In the genomic region with DNA sequence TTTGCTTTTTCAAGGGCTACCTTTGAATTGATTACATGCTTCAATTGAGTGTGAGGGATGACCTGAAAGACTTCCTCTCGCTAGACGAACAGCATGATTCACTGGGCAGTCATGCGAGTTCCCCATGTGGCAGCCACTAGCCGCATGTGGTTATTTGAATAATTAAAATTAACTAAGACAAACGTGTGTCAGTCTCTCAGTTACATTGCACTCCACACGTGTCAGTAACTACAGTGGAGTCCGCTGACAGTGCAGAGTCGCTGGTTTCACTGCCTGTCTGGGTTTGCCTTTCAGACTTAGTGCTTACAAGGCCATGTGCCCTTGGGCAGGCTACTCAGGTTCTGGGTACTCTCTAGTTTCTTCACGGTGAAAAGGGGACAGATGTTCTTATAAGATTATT, we compare ENCODE assay signal across 11 mouse cellular contexts. TPM values are rescaled to one million over a fixed set of nuclear protein-coding genes. Genes with fewer than 3 reads are reported as not detected.
DNase-seq lines count a peak whose midpoint lies in the region; ATAC-seq and TF ChIP-seq lines count a peak whose summit lies in the region.
"Had no signal": no experiment of that assay in that cellular context is flagged by ENCODE, and none has a peak within 500 bp of the region (broad histone marks: within the 10 kb centered on the region; RNA-seq: fewer than 3 reads in every experiment).

No protein-coding gene starts in this region.

- TF ChIP-seq RAD21 in MEL (IDR thresholded peaks at IDR 0.05; ENCODE audit: low read depth, low read length): no peak

- no peak overlapping the region for H3K9ac ChIP-seq in forebrain, embryonic 14.5 days (ENCODE audit: low read length)
- no peak overlapping the region for H3K9ac ChIP-seq in forebrain, embryonic 12.5 days
- H3K9ac ChIP-seq in midbrain, embryonic 12.5 days (replicated peaks): no peak overlapping the region
- no peak overlapping the region for H3K9ac ChIP-seq in MEL (ENCODE audit: control insufficient read depth, low read depth, low read length, poor library complexity, severe bottlenecking)
- H3K9ac ChIP-seq: limb, embryonic 13.5 days had no signal

- 43% methylated on average over 9 of the region's 9 CpGs for WGBS in forebrain, embryonic 14.5 days
- 53% methylated on average over 9 of the region's 9 CpGs for WGBS in forebrain, embryonic 12.5 days
- 55% methylated on average over 9 of the region's 9 CpGs for WGBS in midbrain, embryonic 12.5 days
- WGBS in midbrain, embryonic 10.5 days: 66% methylated on average over 9 of the region's 9 CpGs

- no peak overlapping the region for H3K27ac ChIP-seq in forebrain, embryonic 14.5 days (ENCODE audit: low read depth, low read length)
- no peak overlapping the region for H3K27ac ChIP-seq in forebrain, embryonic 12.5 days
- H3K27ac ChIP-seq in midbrain, embryonic 12.5 days (replicated peaks): no peak overlapping the region
- no peak overlapping the region for H3K27ac ChIP-seq in midbrain, embryonic 10.5 days (replicated peaks)
- no peak overlapping the region for H3K27ac ChIP-seq in MEL (ENCODE audit: control insufficient read depth, low read depth, low read length)
- H3K27ac ChIP-seq: gastrocnemius, adult 2 months; limb, embryonic 13.5 days had no signal

- H3K36me3 ChIP-seq in forebrain, embryonic 14.5 days (ENCODE audit: control insufficient read depth, insufficient read depth, low read length): no peaks in the 10 kb centered on the region
- no peaks in the 10 kb centered on the region for H3K36me3 ChIP-seq in forebrain, embryonic 12.5 days (replicated peaks)
- peaks cover 11% of the 10 kb centered on the region; the same call in 1 of the 2 replicates for H3K36me3 ChIP-seq in midbrain, embryonic 12.5 days
- H3K36me3 ChIP-seq in midbrain, embryonic 10.5 days: peaks cover 20% of the 10 kb centered on the region
- peaks cover 0 to 5% of the 10 kb centered on the region in 2 experiments; a peak in 2 of 4 replicates for H3K36me3 ChIP-seq in MEL (ENCODE audit: control insufficient read depth in 1 of 2, insufficient read depth in 2 of 2, low read length in 2 of 2)

- no peak overlapping the region for H3K4me2 ChIP-seq in forebrain, embryonic 14.5 days (ENCODE audit: low read length)
- H3K4me2 ChIP-seq in forebrain, embryonic 12.5 days: no peak overlapping the region
- no peak overlapping the region for H3K4me2 ChIP-seq in midbrain, embryonic 12.5 days (replicated peaks)
- H3K4me2 ChIP-seq: limb, embryonic 13.5 days had no signal

- H3K4me1 ChIP-seq in forebrain, embryonic 14.5 days (ENCODE audit: control insufficient read depth, insufficient read depth, low read length): no peaks in the 10 kb centered on the region
- peaks cover 14% of the 10 kb centered on the region for H3K4me1 ChIP-seq in forebrain, embryonic 12.5 days
- peaks cover 11% of the 10 kb centered on the region; the same call in 1 of the 2 replicates for H3K4me1 ChIP-seq in midbrain, embryonic 12.5 days
- peaks cover 22% of the 10 kb centered on the region for H3K4me1 ChIP-seq in midbrain, embryonic 10.5 days
- H3K4me1 ChIP-seq in MEL (ENCODE audit: control insufficient read depth in 1 of 2, insufficient read depth in 2 of 2, low read length in 2 of 2): peaks cover 0 to 10% of the 10 kb centered on the region in 2 experiments; a peak in 1 of 4 replicates

- no peak for TF ChIP-seq POLR2A in MEL (IDR thresholded peaks at IDR 0.05; ENCODE audit: control insufficient read depth in 1 of 2, insufficient read depth in 1 of 2, low read depth in 1 of 2, low read length in 2 of 2, poor library complexity in 1 of 2)

- H3K27me3 ChIP-seq in forebrain, embryonic 14.5 days (replicated peaks; ENCODE audit: control insufficient read depth, insufficient read depth, low read length): no peaks in the 10 kb centered on the region
- no peaks in the 10 kb centered on the region for H3K27me3 ChIP-seq in forebrain, embryonic 12.5 days
- H3K27me3 ChIP-seq in midbrain, embryonic 12.5 days: no peaks in the 10 kb centered on the region
- no peaks in the 10 kb centered on the region for H3K27me3 ChIP-seq in midbrain, embryonic 10.5 days (ENCODE audit: low read depth, poor library complexity, severe bottlenecking)
- no peaks in the 10 kb centered on the region for H3K27me3 ChIP-seq in MEL (ENCODE audit: control insufficient read depth in 1 of 2, insufficient read depth in 2 of 2, low read length in 2 of 2)
- H3K27me3 ChIP-seq: limb, embryonic 13.5 days had no signal

- H3K4me3 ChIP-seq in forebrain, embryonic 14.5 days (ENCODE audit: low read depth, low read length): no peak overlapping the region
- H3K4me3 ChIP-seq in forebrain, embryonic 12.5 days (replicated peaks): no peak overlapping the region
- no peak overlapping the region for H3K4me3 ChIP-seq in midbrain, embryonic 12.5 days
- no peak overlapping the region for H3K4me3 ChIP-seq in midbrain, embryonic 10.5 days
- H3K4me3 ChIP-seq in MEL (ENCODE audit: control insufficient read depth in 1 of 2, insufficient read depth in 1 of 2, low read depth in 2 of 2, low read length in 2 of 2): no peak overlapping the region
- H3K4me3 ChIP-seq: gastrocnemius, adult 2 months; limb, embryonic 13.5 days had no signal

- H3K9me3 ChIP-seq in forebrain, embryonic 14.5 days (replicated peaks; ENCODE audit: control insufficient read depth, low read length): no peaks in the 10 kb centered on the region
- H3K9me3 ChIP-seq in forebrain, embryonic 12.5 days: no peaks in the 10 kb centered on the region
- no peaks in the 10 kb centered on the region for H3K9me3 ChIP-seq in midbrain, embryonic 12.5 days
- no peaks in the 10 kb centered on the region for H3K9me3 ChIP-seq in midbrain, embryonic 10.5 days (replicated peaks)
- H3K9me3 ChIP-seq in MEL (replicated peaks; ENCODE audit: insufficient read depth, low read length): no peaks in the 10 kb centered on the region
- H3K9me3 ChIP-seq: limb, embryonic 13.5 days had no signal

- ATAC-seq in forebrain, embryonic 14.5 days: peak; percentile 54; the same call in 1 of the 2 replicates
- no peak for ATAC-seq in forebrain, embryonic 12.5 days (ENCODE audit: low FRiP score)
- ATAC-seq in midbrain, embryonic 12.5 days (ENCODE audit: low FRiP score, low read depth): 0 out of 2 replicates have a peak, but pooled peaks have one; percentile 28
- ATAC-seq: activated CD4-positive, CD25-positive, alpha-beta regulatory T cell, adult 4 months had no signal

- no peak for TF ChIP-seq CTCF in MEL (IDR thresholded peaks at IDR 0.05 in 2 of 3, conservative IDR thresholded peaks at IDR 0.05 in 1 of 3; ENCODE audit: control insufficient read depth in 1 of 3, insufficient read depth in 1 of 3, low read depth in 2 of 3, low read length in 3 of 3, poor library complexity in 1 of 3, severe bottlenecking in 1 of 3)

- DNase-seq in forebrain, embryonic 14.5 days (ENCODE audit: low spot score): peak; percentile 11
- DNase-seq in midbrain, embryonic 10.5 days (ENCODE audit: low spot score): no peak
- DNase-seq in MEL (ENCODE audit: low read depth, low spot score): no peak
- peak; percentile 82 for DNase-seq in retina, postnatal 1 day
- DNase-seq in layer of hippocampus, adult 9-11 months: no peak
- DNase-seq in heart, adult 11 months: no peak
- DNase-seq: gastrocnemius, adult 2 months had no signal

- TF ChIP-seq EP300 in MEL (IDR thresholded peaks at IDR 0.05; ENCODE audit: low read depth in 1 of 2, low read length in 2 of 2): no peak

- peaks cover 55% of the 10 kb centered on the region for H3K79me2 ChIP-seq in MEL (ENCODE audit: control insufficient read depth, insufficient read depth, low read length, poor library complexity)

TF ChIP-seq in MEL, 35 proteins besides CTCF, POLR2A, EP300 and RAD21:
- peak; percentile 15; the same call in 1 of the 2 replicates for TF ChIP-seq TAL1 (IDR thresholded peaks at IDR 0.05; ENCODE audit: low read length)
- TF ChIP-seq POLR2AphosphoS2 (IDR thresholded peaks at IDR 0.05; ENCODE audit: low read length): no peak
TF ChIP-seq in MEL: peak in this region for 1.

RNA-seq across cellular contexts. Expression of gene Usp6nl, which starts 37.2 kb away (rescaled TPM):
- polyA plus RNA-seq in forebrain, embryonic 14.5 days (2014; fragmentation: Nextera tagmentation; extraction: Ambion mirVana): 6.6 and 9.8 TPM in 2 replicates
- 13.7 and 15.8 TPM in 2 replicates for polyA plus RNA-seq in forebrain, embryonic 12.5 days (2016; fragmentation: Nextera tagmentation; extraction: Ambion mirVana)
- 19.0 and 21.8 TPM in 2 replicates for polyA plus RNA-seq in midbrain, embryonic 12.5 days (2016; fragmentation: Nextera tagmentation; extraction: Ambion mirVana)
- polyA plus RNA-seq in midbrain, embryonic 10.5 days (2016; fragmentation: Nextera tagmentation; extraction: Ambion mirVana): 11.0 and 11.8 TPM in 2 replicates
- total RNA-seq in MEL (2012; rRNA removed): 8.9 and 11.2 TPM in 2 replicates
- polyA plus RNA-seq in MEL (2012; ENCODE audit: insufficient read depth in 1 of 2, insufficient read length in 2 of 2, low read depth in 1 of 2, low replicate concordance in 2 of 2, missing spikeins in 1 of 2): 10 to 100 TPM; 24.8 to 67.1 TPM

Comparison
In these comparisons a context has a peak if more than half of its experiments do, and no peak if none do; other contexts are left out.
1. DNase-seq: peak in forebrain, embryonic 14.5 days (single experiment) and retina, postnatal 1 day (single experiment); none in midbrain, embryonic 10.5 days (single experiment), MEL (single experiment), layer of hippocampus, adult 9-11 months (single experiment) and heart, adult 11 months (single experiment).